Mouse (Mus musculus) myocyte (in vitro differentiated cells): ENCODE data around the gene Ly86. TPM values are rescaled to one million over a fixed set of nuclear protein-coding genes. Genes with fewer than 3 reads are reported as not detected.

Source experiments
- H3K27me3 ChIP-seq: one replicate; pipeline ENCODE4 v1.6.1; 2011; ENCODE audit not compliant: control insufficient read depth, insufficient read depth, insufficient read length
- H3K36me3 ChIP-seq: one replicate; pipeline ENCODE4 v1.6.1; 2011; ENCODE audit not compliant: control insufficient read depth, insufficient read depth
- H3K4me2 ChIP-seq: one replicate; pipeline ENCODE4 v1.6.1; 2011; ENCODE audit warnings: low read depth, control low read depth
- H3K4me3 ChIP-seq: one replicate; pipeline ENCODE4 v1.5.1; 2011; ENCODE audit warnings: mild to moderate bottlenecking, control low read depth, moderate library complexity
- H3K79me2 ChIP-seq: one replicate; pipeline ENCODE4 v1.6.1; 2011; ENCODE audit not compliant: control insufficient read depth, insufficient read depth
- H3ac ChIP-seq: one replicate; pipeline ENCODE4 v1.6.1; 2011; ENCODE audit not compliant: control insufficient read depth, insufficient read length
- CEBPB ChIP-seq: IDR thresholded peaks from 2 replicates; pipeline ENCODE4 v1.6.1; 2011; ENCODE audit warnings: mild to moderate bottlenecking, moderate library complexity; ENCODE audit not compliant: poor library complexity, insufficient read depth, severe bottlenecking
- E2F4 ChIP-seq: IDR thresholded peaks from one replicate; pipeline ENCODE4 v1.6.1; 2011; ENCODE audit warnings: mild to moderate bottlenecking, control low read depth, moderate library complexity; ENCODE audit not compliant: insufficient read depth
- MAX ChIP-seq: IDR thresholded peaks from one replicate; pipeline ENCODE4 v1.6.1; 2011; ENCODE audit warnings: low read depth, mild to moderate bottlenecking, control low read depth
- MYOD1 ChIP-seq, 3 experiments: IDR thresholded peaks; one replicate each; pipeline ENCODE4 v1.6.1; 2011; ENCODE audit warnings: control low read depth in 2 of 3, low read depth in 2 of 3, mild to moderate bottlenecking in 2 of 3, moderate library complexity in 1 of 3; ENCODE audit not compliant: insufficient read length in 2 of 3, control insufficient read depth in 1 of 3
- MYOG ChIP-seq, 3 experiments: IDR thresholded peaks; one replicate each; pipeline ENCODE4 v1.6.1; 2011; ENCODE audit warnings: control low read depth in 2 of 3, low read depth in 2 of 3, mild to moderate bottlenecking in 2 of 3; ENCODE audit not compliant: insufficient read length in 2 of 3, control insufficient read depth in 1 of 3, insufficient read depth in 1 of 3
- POLR2A ChIP-seq: IDR thresholded peaks from one replicate; pipeline ENCODE4 v1.6.1; 2011; ENCODE audit warnings: low read depth, mild to moderate bottlenecking, control low read depth, moderate library complexity; ENCODE audit not compliant: insufficient read length
- POLR2AphosphoS2 ChIP-seq: IDR thresholded peaks from one replicate; pipeline ENCODE4 v1.6.1; 2011; ENCODE audit warnings: low read depth, control low read depth; ENCODE audit not compliant: insufficient read length
- REST ChIP-seq: IDR thresholded peaks from one replicate; pipeline ENCODE4 v1.6.1; 2011; ENCODE audit warnings: mild to moderate bottlenecking, control low read depth, moderate library complexity; ENCODE audit not compliant: insufficient read depth, insufficient read length
- SRF ChIP-seq: IDR thresholded peaks from one replicate; pipeline ENCODE4 v1.6.1; 2011; ENCODE audit warnings: low read depth; ENCODE audit not compliant: control insufficient read depth, insufficient read length
- TCF12 ChIP-seq: IDR thresholded peaks from one replicate; pipeline ENCODE4 v1.6.1; 2011; ENCODE audit warnings: mild to moderate bottlenecking, control low read depth; ENCODE audit not compliant: poor library complexity, insufficient read depth, severe bottlenecking
- TCF3 ChIP-seq: IDR thresholded peaks from one replicate; pipeline ENCODE4 v1.6.1; 2011; ENCODE audit warnings: low read depth, control low read depth; ENCODE audit not compliant: insufficient read length
- USF1 ChIP-seq: IDR thresholded peaks from one replicate; pipeline ENCODE4 v1.6.1; 2011; ENCODE audit warnings: low read depth, mild to moderate bottlenecking, control low read depth, moderate library complexity
- polyA plus RNA-seq: library from polyadenylated mRNA; unstranded; fragments of >200 nt; fragmentation: generic; extraction: Trizol; gene quantifications from one replicate; pipeline ENCODE4 v1.2.1, GENCODE M21; 2012; ENCODE audit warnings: missing spikeins

The Ly86 gene
- polyA plus RNA-seq, 1 experiment: not detected

- Histone ChIP-seq H3K27me3 (no peaks in the 10 kb centered on the region), H3K36me3 (no peaks in the 10 kb centered on the region), H3K4me3 (no peak overlapping the region), H3ac (no peak overlapping the region), H3K4me2 (no peak overlapping the region), H3K79me2 (no peaks in the 10 kb centered on the region)
- TF ChIP-seq REST: no peak
- TF ChIP-seq MYOG (IDR thresholded peaks at IDR 0.05; ENCODE audit: control insufficient read depth in 1 of 3, insufficient read depth in 1 of 3, insufficient read length in 2 of 3, low read depth in 2 of 3): no peak
- TF ChIP-seq TCF3: no peak
- no peak for TF ChIP-seq MAX
- no peak for TF ChIP-seq TCF12
Observed at GRCm38 (mm10) chr13:37353016-37353415, 8.0 kb downstream of the Ly86 start.

DNA sequence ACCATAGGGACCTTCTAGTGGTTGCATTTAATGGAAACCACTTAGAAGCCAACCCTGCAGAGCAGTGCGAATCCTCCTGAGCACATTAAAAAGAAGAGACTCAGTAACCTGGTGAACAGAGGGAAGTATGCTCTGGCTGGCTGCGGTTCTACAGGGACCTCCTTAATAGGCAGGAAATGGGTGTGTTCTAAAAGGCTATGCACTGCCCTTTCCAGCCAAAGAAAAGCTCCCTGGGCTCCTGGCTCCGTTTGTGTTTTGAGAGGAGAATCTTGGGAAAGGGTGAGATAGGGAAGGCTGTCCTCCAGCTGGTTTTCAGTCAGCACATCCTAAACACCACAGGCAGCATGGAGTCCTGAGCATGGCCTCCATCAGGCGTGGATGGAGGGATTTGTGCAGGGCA lies 8.9 kb downstream of the Ly86 start:
- TF ChIP-seq MYOD1 (IDR thresholded peaks at IDR 0.05; ENCODE audit: control insufficient read depth in 1 of 3, insufficient read length in 2 of 3, low read depth in 2 of 3) (no peak), TCF3 (no peak), USF1 (no peak), MYOG (IDR thresholded peaks at IDR 0.05; ENCODE audit: control insufficient read depth in 1 of 3, insufficient read depth in 1 of 3, insufficient read length in 2 of 3, low read depth in 2 of 3) (no peak), REST (no peak), E2F4 (no peak), CEBPB (no peak), SRF (no peak), MAX (no peak), TCF12 (no peak), POLR2A (no peak), POLR2AphosphoS2 (no peak)
- H3K36me3 ChIP-seq: no peaks in the 10 kb centered on the region
- no peak overlapping the region for H3K4me2 ChIP-seq
- no peak overlapping the region for H3K4me3 ChIP-seq
- H3K27me3 ChIP-seq: no peaks in the 10 kb centered on the region
- H3ac ChIP-seq: no peak overlapping the region
- no peaks in the 10 kb centered on the region for H3K79me2 ChIP-seq

DNA sequence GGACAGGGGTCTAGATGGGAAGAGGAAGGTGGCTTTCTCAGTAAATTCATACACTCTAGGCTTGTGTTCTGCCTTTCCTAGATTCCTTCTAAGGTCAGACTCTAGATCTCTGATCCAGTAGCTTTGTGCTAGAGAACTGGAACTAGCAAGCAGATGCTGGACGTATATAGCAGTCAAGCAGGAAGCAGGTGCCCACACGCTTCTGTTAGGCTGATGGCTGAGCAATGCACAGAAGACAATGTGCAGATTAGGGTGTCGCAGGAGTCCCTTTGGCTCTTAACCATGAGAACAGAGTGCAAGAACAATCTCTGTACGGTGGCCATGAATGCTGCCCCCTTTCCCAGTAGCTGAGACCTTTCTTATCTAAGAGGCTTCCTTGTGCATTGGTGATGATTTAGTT lies 9.4 kb downstream of the Ly86 start:
- H3K36me3 ChIP-seq: no peaks in the 10 kb centered on the region
- H3K27me3 ChIP-seq: no peaks in the 10 kb centered on the region
- H3K79me2 ChIP-seq: no peaks in the 10 kb centered on the region
- H3K4me3 ChIP-seq: no peak overlapping the region
- H3ac ChIP-seq: no peak overlapping the region
- TF ChIP-seq E2F4 (no peak), TCF12 (no peak), SRF (no peak), CEBPB (no peak), MYOD1 (IDR thresholded peaks at IDR 0.05; ENCODE audit: control insufficient read depth in 1 of 3, insufficient read length in 2 of 3, low read depth in 2 of 3) (no peak), POLR2AphosphoS2 (no peak), TCF3 (no peak), MAX (no peak), POLR2A (no peak), REST (no peak), USF1 (no peak), MYOG (IDR thresholded peaks at IDR 0.05; ENCODE audit: control insufficient read depth in 1 of 3, insufficient read depth in 1 of 3, insufficient read length in 2 of 3, low read depth in 2 of 3) (no peak)
- H3K4me2 ChIP-seq: no peak overlapping the region

DNA sequence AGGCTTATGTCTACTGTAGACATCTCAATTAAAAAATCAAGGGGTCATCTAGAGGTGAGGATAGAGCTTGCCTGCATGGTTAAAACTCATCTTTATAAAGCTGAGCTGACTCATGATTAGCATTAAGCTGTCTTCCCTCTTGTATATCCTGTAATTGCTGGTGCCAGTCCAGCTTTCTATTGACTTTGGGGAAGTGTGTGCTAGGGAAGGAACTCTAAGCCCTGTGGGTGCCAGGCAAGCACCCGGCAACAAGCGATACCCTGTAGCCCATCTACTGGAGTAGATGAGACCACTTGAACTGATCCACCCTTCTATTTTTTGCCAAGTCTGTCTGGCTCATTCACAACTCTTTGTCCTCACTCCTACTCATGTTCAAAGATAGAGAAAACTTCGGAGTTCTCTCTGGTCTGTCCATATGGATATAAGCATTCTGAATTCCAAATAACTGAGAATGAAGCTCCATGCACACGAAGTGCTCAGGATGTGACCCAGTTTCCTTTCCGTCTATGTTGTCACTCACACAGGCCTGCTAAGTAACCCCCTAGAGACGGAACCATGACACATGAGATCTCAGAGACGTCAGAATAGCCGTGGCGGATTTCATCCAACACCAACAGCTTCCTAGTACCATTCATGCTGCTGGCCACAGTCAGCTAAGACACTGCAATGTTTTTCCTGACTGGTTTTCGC lies 10.8 kb downstream of the Ly86 start:
- Histone ChIP-seq H3ac (no peak overlapping the region), H3K27me3 (no peaks in the 10 kb centered on the region), H3K36me3 (no peaks in the 10 kb centered on the region), H3K79me2 (no peaks in the 10 kb centered on the region), H3K4me2 (no peak overlapping the region), H3K4me3 (no peak overlapping the region)
- TF ChIP-seq MAX: no peak
- no peak for TF ChIP-seq TCF12
- no peak for TF ChIP-seq TCF3
- no peak for TF ChIP-seq REST
- no peak for TF ChIP-seq USF1
- TF ChIP-seq SRF: no peak
- no peak for TF ChIP-seq CEBPB
- no peak for TF ChIP-seq MYOG (IDR thresholded peaks at IDR 0.05; ENCODE audit: control insufficient read depth in 1 of 3, insufficient read depth in 1 of 3, insufficient read length in 2 of 3, low read depth in 2 of 3)
- TF ChIP-seq POLR2A: no peak

DNA sequence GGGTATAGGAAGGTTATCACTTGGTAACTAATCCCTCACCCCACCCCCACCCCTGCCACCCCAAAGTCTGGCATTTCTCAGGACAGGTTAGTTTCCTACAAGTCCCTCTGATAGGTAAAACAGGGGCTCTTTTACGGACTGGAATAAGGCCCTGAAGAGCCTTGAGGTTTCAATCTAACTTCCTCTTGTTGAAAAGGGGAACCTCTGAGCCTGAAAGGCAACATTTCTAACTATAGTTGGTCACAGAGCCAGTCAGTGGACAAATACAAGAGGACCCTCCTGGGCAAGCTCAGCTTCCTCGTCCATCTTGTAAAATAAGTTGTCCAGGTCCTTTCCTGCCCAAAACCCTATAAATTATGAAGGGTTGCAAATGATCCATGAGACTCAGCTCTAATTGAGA lies 11.5 kb downstream of the Ly86 start:
- TF ChIP-seq E2F4 (no peak), MYOD1 (IDR thresholded peaks at IDR 0.05; ENCODE audit: control insufficient read depth in 1 of 3, insufficient read length in 2 of 3, low read depth in 2 of 3) (no peak), POLR2AphosphoS2 (no peak), USF1 (no peak), REST (no peak), CEBPB (no peak), TCF3 (no peak), TCF12 (no peak), POLR2A (no peak), SRF (no peak), MAX (no peak), MYOG (IDR thresholded peaks at IDR 0.05; ENCODE audit: control insufficient read depth in 1 of 3, insufficient read depth in 1 of 3, insufficient read length in 2 of 3, low read depth in 2 of 3) (no peak)
- Histone ChIP-seq H3K4me3 (no peak overlapping the region), H3K79me2 (no peaks in the 10 kb centered on the region), H3ac (no peak overlapping the region), H3K36me3 (no peaks in the 10 kb centered on the region), H3K27me3 (no peaks in the 10 kb centered on the region), H3K4me2 (no peak overlapping the region)
